Mouse (Mus musculus): ENCODE data around the gene Mmp14. TPM values are rescaled to one million over a fixed set of nuclear protein-coding genes. Genes with fewer than 3 reads are reported as not detected.
A peak's percentile ranks its signal among the peaks of the same experiment; 100 is the strongest.

Gene Mmp14
- polyA plus RNA-seq, 1 experiment from 2014 or later = 115 TPM

DNA sequence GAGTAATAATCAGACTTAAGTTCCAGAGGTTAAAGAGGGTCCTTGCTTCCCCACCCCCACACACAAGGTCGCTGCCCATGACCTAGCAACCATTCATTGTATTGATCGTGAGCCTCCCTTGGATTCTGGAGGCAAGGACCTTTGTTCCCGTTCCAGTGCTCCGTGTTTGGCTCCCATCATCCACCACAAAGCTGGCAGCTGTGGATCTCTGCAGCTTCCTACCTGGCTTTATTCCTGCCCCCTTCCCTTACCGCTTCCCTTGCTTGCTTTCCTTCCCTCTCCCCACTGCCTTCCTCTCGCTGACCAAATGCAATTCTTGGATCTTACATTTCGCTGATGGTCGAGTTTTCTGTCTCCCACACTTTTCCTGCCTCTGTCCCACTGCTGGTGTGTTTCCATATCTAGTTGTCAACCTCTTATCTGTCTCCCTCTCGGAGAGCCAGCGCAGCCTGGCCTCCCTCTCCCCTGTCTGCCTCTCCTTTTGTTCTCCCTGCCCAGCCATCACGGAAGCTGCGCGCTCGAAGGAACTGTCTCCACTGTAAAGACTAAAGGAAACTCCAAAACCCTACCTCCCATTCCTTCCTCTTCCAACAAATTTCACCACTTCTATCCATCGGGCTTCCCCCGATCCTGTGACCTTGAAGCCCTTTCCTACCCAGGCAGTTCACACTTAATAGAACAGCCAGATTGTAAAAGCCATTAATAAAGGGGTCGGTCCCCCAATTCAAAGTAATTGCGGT, 836 bp upstream of the Mmp14 start:
- WGBS = 2% methylated on average over 18 of the region's 18 CpGs
- no peaks in the 10 kb centered on the region for H3K9me3 ChIP-seq (ENCODE audit: control insufficient read depth, low read length)

DNA sequence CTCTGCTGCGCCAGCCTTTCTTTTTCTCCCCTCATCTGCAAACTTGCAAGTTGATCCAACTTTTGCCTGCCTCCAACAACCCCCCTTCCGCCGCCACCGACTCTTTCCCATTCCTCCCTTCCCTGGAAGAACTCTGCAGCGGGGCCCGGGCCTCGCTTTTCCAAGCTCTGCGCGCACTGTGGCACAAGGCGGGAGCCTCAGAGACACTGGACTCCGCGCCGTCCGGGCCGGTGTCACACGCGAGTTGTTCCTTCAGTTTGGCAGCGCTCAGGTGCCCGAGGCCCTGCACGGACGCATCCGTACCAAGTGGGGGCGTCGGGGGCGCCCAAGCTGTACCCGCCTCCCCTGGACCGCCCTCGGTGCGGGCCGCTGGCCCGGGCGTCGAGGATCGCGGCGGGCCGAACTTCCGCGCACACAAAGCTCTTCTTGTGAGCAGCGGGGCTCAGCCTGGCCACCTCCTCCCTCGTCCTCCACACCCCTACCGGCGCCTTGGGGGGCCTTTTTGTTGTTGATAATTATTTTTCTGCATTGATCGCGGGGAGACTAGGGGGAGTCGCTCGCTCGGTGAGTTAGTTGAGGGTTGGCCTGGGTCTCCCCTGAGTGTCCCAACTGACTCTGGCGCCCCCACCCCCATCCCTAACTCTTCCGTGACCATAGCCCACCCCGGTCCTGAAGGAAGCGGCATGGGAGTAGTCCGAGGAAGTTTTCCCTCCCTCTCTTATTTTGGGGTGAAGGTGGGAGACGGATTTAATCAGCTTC, 845 bp downstream of the Mmp14 start:
- peaks cover 27 to 44% of the 10 kb centered on the region in 2 experiments for H3K4me1 ChIP-seq (ENCODE audit: control insufficient read depth in 2 of 2, insufficient read depth in 2 of 2, low read length in 2 of 2)

More for the DNA sequence above, 836 bp upstream of the Mmp14 start:
- Histone ChIP-seq H3K4me2 (ENCODE audit: low read length) (peak overlapping the region; percentile 76), H3K27me3 (ENCODE audit: control insufficient read depth, insufficient read depth, low read length) (no peaks in the 10 kb centered on the region), H3K9ac (ENCODE audit: low read length) (peak overlapping the region; percentile 100), H3K27ac (replicated peaks in 1 of 2; ENCODE audit: control insufficient read depth in 1 of 2, insufficient read depth in 1 of 2, low read depth in 2 of 2, low read length in 2 of 2) (peak overlapping the region; percentile 92 to 94), H3K4me3 (ENCODE audit: control insufficient read depth in 1 of 2, insufficient read depth in 1 of 2, low read depth in 1 of 2, low read length in 2 of 2) (peak overlapping the region; percentile 85 to 90), H3K4me1 (ENCODE audit: control insufficient read depth in 2 of 2, insufficient read depth in 2 of 2, low read length in 2 of 2) (peaks cover 27 to 51% of the 10 kb centered on the region in 2 experiments), H3K36me3 (ENCODE audit: control insufficient read depth, insufficient read depth, low read length) (peaks cover 15% of the 10 kb centered on the region)
- no peak for ATAC-seq (ENCODE audit: insufficient number of reproducible peaks, insufficient read depth, low FRiP score, low read depth)

DNA sequence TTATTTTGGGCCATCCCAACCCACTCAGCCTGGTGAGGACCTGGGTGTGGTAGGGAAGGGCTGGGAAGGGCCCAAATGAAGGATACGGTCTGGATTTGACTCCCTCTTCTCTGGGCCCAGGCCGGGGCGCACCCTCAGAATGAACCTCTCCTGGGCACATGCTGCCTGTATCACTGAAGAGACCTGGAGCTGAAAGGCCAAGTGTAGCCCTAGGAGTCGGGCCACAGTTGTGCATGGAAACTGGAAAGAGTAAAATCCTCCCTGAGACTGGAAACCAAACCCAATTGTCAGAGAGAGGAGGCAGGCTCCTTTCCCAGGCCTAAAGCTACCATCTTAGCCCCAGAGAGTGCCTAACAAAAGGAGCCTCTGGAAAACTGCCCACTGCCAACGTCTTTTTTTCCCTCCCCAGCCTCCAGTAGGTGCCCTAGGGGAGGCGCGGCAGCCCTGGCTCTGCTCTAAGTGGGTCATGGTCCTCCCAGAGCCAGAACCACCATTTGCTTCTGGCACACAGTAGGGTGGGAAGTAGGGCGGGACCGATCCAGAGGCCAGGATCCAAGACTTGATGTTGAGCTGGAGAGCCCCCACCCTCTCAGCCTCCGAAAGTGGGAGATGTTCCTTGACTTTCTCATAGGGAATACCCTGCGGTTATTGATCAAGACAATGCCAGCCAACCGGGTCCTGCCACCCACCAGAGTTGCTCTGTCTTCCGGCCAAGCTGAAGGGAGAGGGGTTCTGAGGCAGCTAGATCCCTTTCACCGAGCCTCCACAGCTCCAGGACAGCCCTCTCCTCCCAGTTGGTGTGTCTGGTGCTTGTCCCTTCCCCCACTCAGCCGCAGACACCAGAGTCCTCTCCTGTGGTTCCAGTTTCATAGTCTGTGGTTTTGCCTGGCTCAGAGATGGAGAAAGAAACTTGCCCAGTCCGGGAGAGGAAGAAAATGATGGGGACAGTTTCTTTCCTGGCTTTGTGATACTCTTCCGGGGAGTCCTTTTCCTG, 1.7 kb downstream of the Mmp14 start:
- ATAC-seq (ENCODE audit: insufficient number of reproducible peaks, insufficient read depth, low FRiP score, low read depth) = no peak

More for the DNA sequence above, 845 bp downstream of the Mmp14 start:
- H3K4me2 ChIP-seq (ENCODE audit: low read length) = peak overlapping the region; percentile 76
- H3K27ac ChIP-seq (replicated peaks in 1 of 2; ENCODE audit: control insufficient read depth in 1 of 2, insufficient read depth in 1 of 2, low read depth in 2 of 2, low read length in 2 of 2) = peak overlapping the region; percentile 92 to 94
- H3K9ac ChIP-seq (ENCODE audit: low read length) = peak overlapping the region; percentile 100
- 2% methylated on average over 54 of the region's 54 CpGs for WGBS
- H3K27me3 ChIP-seq (ENCODE audit: control insufficient read depth, insufficient read depth, low read length) = no peaks in the 10 kb centered on the region
- peak overlapping the region; percentile 85 to 90 for H3K4me3 ChIP-seq (ENCODE audit: control insufficient read depth in 1 of 2, insufficient read depth in 1 of 2, low read depth in 1 of 2, low read length in 2 of 2)
- peaks cover 32% of the 10 kb centered on the region for H3K36me3 ChIP-seq (ENCODE audit: control insufficient read depth, insufficient read depth, low read length)
- peak; percentile 19; the same call in 1 of the 2 replicates for ATAC-seq (ENCODE audit: insufficient number of reproducible peaks, insufficient read depth, low FRiP score, low read depth)
- H3K9me3 ChIP-seq (ENCODE audit: control insufficient read depth, low read length) = no peaks in the 10 kb centered on the region

DNA sequence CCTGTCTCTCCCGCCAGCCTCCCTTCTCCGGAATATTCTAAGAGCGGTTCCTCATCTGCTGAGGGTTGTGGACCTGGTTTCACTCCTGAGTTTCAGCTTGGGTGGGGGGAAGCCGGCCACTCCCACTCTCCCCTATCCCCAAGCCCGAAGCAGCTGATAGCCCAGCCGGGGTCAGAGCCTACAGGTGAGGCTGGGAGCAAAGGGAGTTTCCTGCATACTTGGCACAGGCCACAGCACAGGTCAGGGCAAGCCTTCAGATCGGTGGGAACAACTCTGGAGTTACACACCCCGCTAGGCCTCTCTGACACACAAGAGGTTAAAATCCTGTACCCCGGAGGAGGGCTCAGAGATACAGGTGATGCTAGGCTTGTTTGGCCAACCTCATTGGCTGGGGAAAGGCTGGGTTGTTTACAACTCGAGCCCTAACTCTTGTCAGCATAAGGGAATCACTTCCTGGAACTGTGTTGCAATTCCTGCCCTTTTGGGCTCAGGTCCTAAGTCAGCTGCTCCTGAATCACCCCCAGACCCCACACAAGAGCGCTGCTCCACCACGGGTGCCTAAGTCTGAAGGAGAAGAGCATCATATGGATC, 2.6 kb downstream of the Mmp14 start:
- Histone ChIP-seq H3K27me3 (ENCODE audit: control insufficient read depth, insufficient read depth, low read length) (no peaks in the 10 kb centered on the region), H3K9ac (ENCODE audit: low read length) (peak overlapping the region; percentile 100), H3K4me1 (ENCODE audit: control insufficient read depth in 2 of 2, insufficient read depth in 2 of 2, low read length in 2 of 2) (peaks cover 27 to 44% of the 10 kb centered on the region in 2 experiments), H3K9me3 (ENCODE audit: control insufficient read depth, low read length) (no peaks in the 10 kb centered on the region), H3K4me2 (ENCODE audit: low read length) (peak overlapping the region; percentile 76), H3K36me3 (ENCODE audit: control insufficient read depth, insufficient read depth, low read length) (peaks cover 44% of the 10 kb centered on the region), H3K27ac (replicated peaks in 1 of 2; ENCODE audit: control insufficient read depth in 1 of 2, insufficient read depth in 1 of 2, low read depth in 2 of 2, low read length in 2 of 2) (no peak overlapping the region; a peak in 1 of 4 replicates), H3K4me3 (ENCODE audit: control insufficient read depth in 1 of 2, insufficient read depth in 1 of 2, low read depth in 1 of 2, low read length in 2 of 2) (peak overlapping the region; percentile 85 to 90)
- WGBS = 61% methylated on average over 12 of the region's 12 CpGs
- no peak for ATAC-seq (ENCODE audit: insufficient number of reproducible peaks, insufficient read depth, low FRiP score, low read depth)

More for the DNA sequence above, 1.7 kb downstream of the Mmp14 start:
- peak overlapping the region; percentile 85 to 90 for H3K4me3 ChIP-seq (ENCODE audit: control insufficient read depth in 1 of 2, insufficient read depth in 1 of 2, low read depth in 1 of 2, low read length in 2 of 2)
- peaks cover 41% of the 10 kb centered on the region for H3K36me3 ChIP-seq (ENCODE audit: control insufficient read depth, insufficient read depth, low read length)
- H3K27ac ChIP-seq (replicated peaks in 1 of 2; ENCODE audit: control insufficient read depth in 1 of 2, insufficient read depth in 1 of 2, low read depth in 2 of 2, low read length in 2 of 2) = peak overlapping the region; percentile 92 to 94
- WGBS = 38% methylated on average over 17 of the region's 17 CpGs
- H3K27me3 ChIP-seq (ENCODE audit: control insufficient read depth, insufficient read depth, low read length) = no peaks in the 10 kb centered on the region
- peak overlapping the region; percentile 100 for H3K9ac ChIP-seq (ENCODE audit: low read length)
- H3K9me3 ChIP-seq (ENCODE audit: control insufficient read depth, low read length) = no peaks in the 10 kb centered on the region
- peak overlapping the region; percentile 76 for H3K4me2 ChIP-seq (ENCODE audit: low read length)
- H3K4me1 ChIP-seq (ENCODE audit: control insufficient read depth in 2 of 2, insufficient read depth in 2 of 2, low read length in 2 of 2) = peaks cover 27 to 44% of the 10 kb centered on the region in 2 experiments

DNA sequence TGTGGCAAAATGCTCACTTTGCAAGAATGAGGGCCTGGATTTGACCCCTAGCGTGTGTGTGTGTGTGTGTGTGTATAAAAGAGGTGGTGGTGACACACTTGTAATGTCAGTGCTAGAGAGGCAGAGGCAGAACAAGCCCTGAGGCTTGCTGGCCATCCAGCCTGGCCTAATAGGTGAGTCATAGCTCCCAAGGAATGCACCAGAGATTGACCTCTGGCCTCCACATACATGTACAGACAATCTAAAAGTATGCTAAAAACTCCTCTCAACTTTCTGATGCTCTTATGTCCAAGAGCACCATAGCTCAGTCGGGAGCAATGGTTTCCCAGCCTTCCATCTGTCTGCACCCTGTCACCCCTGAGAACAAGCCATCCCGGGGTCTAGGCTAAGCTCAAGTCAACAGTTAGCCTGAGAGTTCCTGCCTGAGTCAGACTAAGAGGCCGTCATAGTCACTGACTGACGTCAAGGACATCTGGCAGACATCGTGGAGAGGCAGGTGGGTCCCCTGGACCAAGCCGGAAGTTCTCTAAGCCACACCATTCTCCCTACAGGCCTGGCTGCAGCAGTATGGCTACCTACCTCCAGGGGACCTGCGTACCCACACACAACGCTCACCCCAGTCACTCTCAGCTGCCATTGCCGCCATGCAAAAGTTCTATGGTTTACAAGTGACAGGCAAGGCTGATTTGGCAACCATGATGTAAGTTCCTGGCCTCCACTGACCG, 3.9 kb downstream of the Mmp14 start:
- Histone ChIP-seq H3K4me1 (ENCODE audit: control insufficient read depth in 2 of 2, insufficient read depth in 2 of 2, low read length in 2 of 2) (peaks cover 20 to 31% of the 10 kb centered on the region in 2 experiments), H3K4me2 (ENCODE audit: low read length) (no peak overlapping the region), H3K36me3 (ENCODE audit: control insufficient read depth, insufficient read depth, low read length) (peaks cover 53% of the 10 kb centered on the region), H3K9me3 (ENCODE audit: control insufficient read depth, low read length) (no peaks in the 10 kb centered on the region), H3K9ac (ENCODE audit: low read length) (no peak overlapping the region), H3K27me3 (ENCODE audit: control insufficient read depth, insufficient read depth, low read length) (no peaks in the 10 kb centered on the region), H3K4me3 (ENCODE audit: control insufficient read depth in 1 of 2, insufficient read depth in 1 of 2, low read depth in 1 of 2, low read length in 2 of 2) (no peak overlapping the region), H3K27ac (replicated peaks in 1 of 2; ENCODE audit: control insufficient read depth in 1 of 2, insufficient read depth in 1 of 2, low read depth in 2 of 2, low read length in 2 of 2) (0 out of 4 replicates have a peak overlapping the region, but pooled peaks of 1 of the 2 experiments have one; percentile 28)
- WGBS = 70% methylated on average over 11 of the region's 11 CpGs
- no peak for ATAC-seq (ENCODE audit: insufficient number of reproducible peaks, insufficient read depth, low FRiP score, low read depth)

DNA sequence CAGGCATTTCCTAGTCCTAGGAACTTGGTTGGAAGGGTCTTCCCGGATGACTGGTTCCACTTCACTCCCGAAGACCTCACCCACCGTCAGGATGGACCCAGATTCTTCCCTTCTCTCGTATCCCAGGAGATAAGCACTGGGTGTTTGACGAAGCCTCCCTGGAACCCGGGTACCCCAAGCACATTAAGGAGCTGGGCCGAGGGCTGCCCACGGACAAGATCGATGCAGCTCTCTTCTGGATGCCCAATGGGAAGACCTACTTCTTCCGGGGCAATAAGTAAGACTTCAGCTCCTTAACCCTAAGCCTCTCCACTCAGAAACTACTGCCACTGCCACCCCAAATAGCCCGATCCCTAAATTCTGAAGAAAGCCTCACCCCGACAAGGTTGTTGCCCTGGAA, 7.7 kb downstream of the Mmp14 start:
- Histone ChIP-seq H3K27ac (replicated peaks in 1 of 2; ENCODE audit: control insufficient read depth in 1 of 2, insufficient read depth in 1 of 2, low read depth in 2 of 2, low read length in 2 of 2) (no peak overlapping the region), H3K9me3 (ENCODE audit: control insufficient read depth, low read length) (no peaks in the 10 kb centered on the region), H3K4me2 (ENCODE audit: low read length) (no peak overlapping the region), H3K4me1 (ENCODE audit: control insufficient read depth in 2 of 2, insufficient read depth in 2 of 2, low read length in 2 of 2) (peaks cover 8 to 19% of the 10 kb centered on the region in 2 experiments; a peak in 3 of 4 replicates), H3K27me3 (ENCODE audit: control insufficient read depth, insufficient read depth, low read length) (no peaks in the 10 kb centered on the region), H3K36me3 (ENCODE audit: control insufficient read depth, insufficient read depth, low read length) (peaks cover 69% of the 10 kb centered on the region), H3K9ac (ENCODE audit: low read length) (no peak overlapping the region), H3K4me3 (ENCODE audit: control insufficient read depth in 1 of 2, insufficient read depth in 1 of 2, low read depth in 1 of 2, low read length in 2 of 2) (no peak overlapping the region)
- WGBS = 84% methylated on average over 12 of the region's 12 CpGs
- ATAC-seq (ENCODE audit: insufficient number of reproducible peaks, insufficient read depth, low FRiP score, low read depth) = no peak

Measured in heart, embryonic 14.5 days (tissue).